Mouse (Mus musculus): Measurements from ENCODE around the gene Nipa1.
"Not testable (repeated sequence)": the region's sequence is repeated elsewhere in the genome, so short reads cannot be mapped to it uniquely, and the experiment has no call there.

Nipa1 gene

GRCm38 (mm10) chr7:56019930-56020253 is at the start of gene Nipa1:
Nipa1 (minus strand) TSS chr7:56019954.
- no peak for DNase-seq

DNA sequence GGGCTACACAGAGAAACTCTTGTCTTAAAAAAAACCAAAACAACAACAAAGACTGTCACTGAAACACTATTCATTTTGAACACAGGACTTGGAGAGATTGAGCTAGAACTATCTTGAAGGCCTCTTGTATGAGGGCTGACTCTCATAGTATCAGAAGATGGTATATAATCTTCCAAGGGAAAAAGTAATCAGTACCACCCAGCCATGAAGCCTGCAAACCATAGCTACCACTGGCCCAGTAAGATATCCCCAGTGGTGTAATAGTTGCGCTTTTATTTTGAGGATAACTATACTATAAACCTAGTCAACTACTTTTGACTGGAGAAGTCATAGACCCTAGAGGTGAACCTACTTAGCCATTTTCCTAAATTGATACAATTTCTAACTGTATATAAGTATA is 46.9 kb upstream of the Nipa1 start:
- DNase-seq: no peak

DNA sequence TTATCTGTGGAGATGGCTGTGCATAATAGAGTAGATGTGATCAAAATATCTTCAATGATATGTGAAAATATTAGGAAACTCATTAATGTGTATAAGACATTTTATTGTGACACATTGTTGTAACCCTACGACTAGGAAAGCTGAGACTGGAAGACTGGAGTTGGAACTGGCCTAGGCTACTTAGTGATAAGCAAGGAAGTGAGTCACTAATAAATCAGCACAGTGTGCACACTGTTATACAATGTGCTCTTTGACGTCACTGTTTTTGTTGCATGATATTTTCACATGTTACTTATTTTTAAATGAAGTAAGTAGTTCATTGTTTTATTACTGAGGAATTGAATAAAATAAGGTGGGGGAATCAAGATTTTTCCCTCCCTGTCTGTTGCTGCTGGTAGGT is 46.4 kb upstream of the Nipa1 start:
- peak; percentile 24 for DNase-seq

- peak; percentile 89 for DNase-seq
These were observed 45.1 kb upstream of the Nipa1 start for GRCm38 (mm10) chr7:56064876-56065275.

- DNase-seq: no peak
These were observed 35.6 kb upstream of the Nipa1 start for GRCm38 (mm10) chr7:56055338-56055737.

GRCm38 (mm10) chr7:56052996-56053395 is 33.2 kb upstream of the Nipa1 start:
- no peak for DNase-seq

DNA sequence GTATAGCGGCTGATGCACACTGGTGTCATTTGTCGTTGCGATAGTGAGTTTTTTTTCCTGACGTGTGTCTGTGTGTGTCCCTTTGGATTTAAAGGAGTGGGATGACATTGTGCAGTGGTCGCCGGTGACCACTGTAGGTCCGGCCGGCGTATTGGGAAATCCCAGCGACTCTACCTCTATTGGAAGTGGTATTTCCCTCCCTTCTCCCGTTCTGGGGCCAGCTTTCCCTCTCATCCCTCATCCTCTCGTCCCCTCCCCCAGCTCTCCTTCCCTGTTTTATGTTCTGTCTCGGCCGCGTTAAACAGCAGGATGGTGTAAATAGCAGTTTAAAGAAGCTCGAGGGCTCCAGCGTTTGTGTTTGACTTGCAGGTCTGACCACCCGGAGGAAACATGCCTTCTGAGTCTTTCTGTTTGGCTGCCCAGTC is 30.7 kb upstream of the Nipa1 start:
- peak; percentile 42 for DNase-seq

DNA sequence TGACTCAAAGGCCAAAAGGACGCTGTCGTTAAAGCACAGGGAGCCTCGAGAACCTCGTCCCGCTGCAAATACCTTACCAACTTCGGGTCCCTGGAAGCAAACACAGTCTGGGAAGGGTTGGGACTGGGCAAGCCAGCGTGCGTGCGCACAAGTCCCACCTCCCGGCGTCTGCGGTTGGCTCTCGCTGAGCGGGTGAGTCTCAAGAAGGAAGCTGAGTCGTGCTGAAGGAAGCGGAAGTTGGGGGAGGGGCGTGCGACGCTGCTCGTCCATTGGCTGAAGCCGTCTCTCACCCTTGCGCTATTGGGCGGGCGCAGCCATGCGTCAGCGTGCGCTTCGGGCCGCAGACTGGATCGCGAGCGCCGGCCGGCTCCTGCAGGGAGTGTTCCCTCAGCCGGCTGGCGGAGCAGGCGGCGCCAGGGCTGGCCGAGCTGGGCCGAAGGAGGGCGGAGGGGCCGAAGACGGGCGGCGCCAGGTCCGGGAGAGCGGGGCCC is 30.1 kb upstream of the Nipa1 start, which contains the start of gene Herc2:
Gene Herc2 (plus strand): TSS at position 366 of the 491 bp plus-strand sequence.
- DNase-seq: peak; percentile 100

GRCm38 (mm10) chr7:56047178-56047577 is 27.4 kb upstream of the Nipa1 start:
- DNase-seq: peak; percentile 34

- DNase-seq: no peak
These were observed 24.5 kb upstream of the Nipa1 start for GRCm38 (mm10) chr7:56044267-56044629.

- DNase-seq: no peak
These were observed 24.0 kb upstream of the Nipa1 start for GRCm38 (mm10) chr7:56043577-56044266.

DNA sequence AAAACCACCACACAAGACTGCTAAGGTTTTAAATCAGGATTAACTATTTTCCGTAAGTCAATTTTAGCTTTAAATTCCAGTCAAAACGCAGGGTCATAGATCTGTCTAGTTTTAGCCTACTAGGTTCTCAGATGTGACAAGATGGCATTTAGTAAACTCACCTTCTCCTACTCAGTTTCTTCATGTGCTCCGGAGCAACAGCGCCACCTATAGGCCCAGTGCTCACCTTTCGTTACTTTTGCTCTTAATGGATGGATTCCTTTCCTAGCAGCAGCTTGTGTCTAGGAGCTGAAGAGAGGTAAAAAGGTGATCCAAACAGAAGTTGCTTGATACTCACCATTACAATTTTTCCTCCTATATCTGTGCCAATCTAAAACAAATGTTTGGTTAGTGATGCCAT is 22.6 kb upstream of the Nipa1 start:
- peak; percentile 80 for DNase-seq

DNA sequence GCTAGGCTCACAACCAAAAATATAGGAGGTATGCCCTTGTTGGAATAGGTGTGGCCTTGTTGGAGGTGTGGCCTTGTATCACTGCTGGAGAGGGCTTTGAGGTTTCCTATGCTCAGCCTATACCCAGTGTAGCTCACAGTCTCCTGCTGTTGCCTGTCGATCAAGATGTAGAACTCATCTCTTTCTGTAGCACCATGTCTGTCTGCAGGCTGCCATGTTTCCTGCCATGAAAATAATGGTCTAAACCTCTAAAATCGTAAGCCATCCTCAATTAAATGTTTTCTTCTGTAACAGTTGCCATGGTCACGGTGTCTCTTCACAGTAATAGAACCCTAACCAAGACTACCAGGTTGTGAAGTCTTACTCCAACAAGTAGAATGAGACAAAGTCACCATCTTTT is 3.8 kb upstream of the Nipa1 start:
- DNase-seq: no peak

- DNase-seq: peak; percentile 46
These were observed 503 bp downstream of the Nipa1 start for GRCm38 (mm10) chr7:56018972-56019929.

DNA sequence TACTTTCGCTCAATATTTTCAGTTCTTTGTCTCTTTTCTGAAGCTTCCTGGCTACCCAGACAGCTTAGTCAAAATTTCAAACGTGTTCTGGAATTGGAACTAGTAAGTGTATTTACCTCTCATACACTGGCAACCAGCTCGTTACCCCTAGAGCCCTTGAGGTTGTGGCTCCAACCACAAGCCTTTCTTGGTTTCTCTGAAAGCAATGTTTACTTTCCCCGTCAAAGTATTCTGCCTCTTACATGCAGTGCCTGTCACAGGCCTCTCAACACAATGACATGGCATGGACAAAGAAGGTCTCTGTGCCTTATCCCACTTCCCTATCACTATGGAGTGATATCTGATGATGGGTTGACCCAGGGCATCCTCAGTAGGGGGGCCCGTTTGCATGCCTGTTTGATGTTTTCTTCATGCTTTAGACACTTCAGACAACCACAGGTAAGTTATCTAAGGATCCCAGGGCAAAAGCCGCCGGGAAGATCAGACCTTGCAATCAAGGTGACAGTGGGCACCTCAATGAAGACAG is 1.2 kb downstream of the Nipa1 start:
- DNase-seq: no peak

DNA sequence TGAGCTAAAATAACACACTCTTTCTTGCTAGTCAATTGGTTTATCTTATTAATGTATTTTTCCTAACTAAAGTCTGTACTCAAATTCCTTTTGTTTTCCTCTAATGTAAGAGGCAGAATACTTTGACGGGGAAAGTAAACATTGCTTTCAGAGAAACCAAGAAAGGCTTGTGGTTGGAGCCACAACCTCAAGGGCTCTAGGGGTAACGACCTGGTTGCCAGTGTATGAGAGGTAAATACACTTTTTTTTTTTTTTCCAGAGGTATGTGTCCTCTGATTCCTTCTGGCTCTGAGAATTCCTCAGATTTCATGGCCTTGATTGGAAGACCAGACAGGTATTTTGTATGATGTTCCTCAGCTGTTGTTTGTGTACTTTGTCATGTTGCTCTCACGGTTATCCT is 2.0 kb downstream of the Nipa1 start:
- no peak for DNase-seq

- no peak for DNase-seq
These were observed 3.9 kb downstream of the Nipa1 start for GRCm38 (mm10) chr7:56015837-56016236.

DNA sequence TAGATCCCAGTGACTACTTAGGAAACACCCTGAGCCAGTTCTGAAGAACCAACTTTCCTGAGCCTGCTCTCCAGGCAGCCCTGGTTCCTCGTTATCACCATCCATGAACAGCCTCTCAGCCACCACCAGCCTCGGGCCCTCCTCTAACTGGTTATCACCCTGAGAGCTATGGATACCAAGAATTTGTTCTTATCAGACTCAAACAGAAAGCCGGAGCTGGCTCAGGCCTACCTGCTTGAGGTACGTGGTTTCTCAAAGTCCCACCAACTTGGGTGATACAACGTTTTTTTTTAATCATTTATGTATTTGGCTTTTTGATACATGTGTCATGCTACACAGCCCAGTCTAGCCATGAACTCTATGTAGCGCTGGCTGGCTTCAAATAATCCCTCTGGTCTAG is 4.6 kb downstream of the Nipa1 start:
- no peak for DNase-seq

DNA sequence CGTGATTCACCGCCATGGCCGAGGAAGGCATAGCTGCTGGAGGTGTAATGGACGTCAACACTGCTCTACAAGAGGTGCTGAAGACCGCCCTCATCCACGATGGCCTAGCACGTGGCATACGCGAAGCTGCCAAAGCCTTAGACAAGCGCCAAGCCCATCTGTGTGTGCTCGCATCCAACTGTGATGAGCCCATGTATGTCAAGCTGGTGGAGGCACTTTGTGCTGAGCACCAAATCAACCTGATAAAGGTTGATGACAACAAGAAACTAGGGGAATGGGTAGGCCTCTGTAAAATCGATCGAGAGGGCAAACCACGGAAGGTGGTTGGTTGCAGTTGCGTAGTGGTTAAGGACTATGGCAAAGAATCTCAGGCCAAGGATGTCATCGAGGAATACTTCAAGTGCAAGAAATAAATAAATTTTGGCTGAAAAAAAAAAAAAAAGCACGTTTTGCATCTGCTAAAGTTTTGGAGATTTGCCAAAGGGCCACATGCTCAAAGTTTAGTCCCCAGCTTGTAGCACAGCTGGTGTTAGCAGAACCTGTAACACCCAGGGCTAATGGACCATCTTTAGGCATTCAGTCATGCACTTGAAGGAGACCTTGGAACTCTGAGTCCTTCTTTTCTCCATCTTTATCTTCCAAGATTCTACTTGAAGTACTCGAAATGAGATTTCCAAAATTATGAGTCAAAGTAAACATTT is 5.6 kb downstream of the Nipa1 start:
- not testable (repeated sequence) for DNase-seq

GRCm38 (mm10) chr7:56013261-56014001 is 6.3 kb downstream of the Nipa1 start:
- DNase-seq: no peak

DNA sequence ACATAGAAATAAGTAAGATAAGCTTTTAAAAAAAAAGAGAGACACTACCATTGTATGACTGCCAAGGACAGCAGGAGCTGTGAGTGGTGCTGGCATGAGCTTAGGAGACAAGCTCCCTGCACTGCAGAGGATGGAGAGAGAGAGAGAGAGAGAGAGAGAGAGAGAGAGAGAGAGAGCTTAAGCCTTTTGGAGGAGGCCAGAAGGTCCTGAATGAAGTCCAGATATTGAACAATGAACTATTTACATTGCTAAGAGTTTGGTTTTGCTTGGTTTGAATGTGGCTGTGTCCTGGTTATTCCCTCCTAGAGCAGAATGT is 8.8 kb downstream of the Nipa1 start:
- no peak for DNase-seq

GRCm38 (mm10) chr7:56010318-56011017 is 9.3 kb downstream of the Nipa1 start:
- DNase-seq: peak; percentile 26
